Mouse (Mus musculus): ENCODE results near the gene Nudt8. TPM values are rescaled to one million over a fixed set of nuclear protein-coding genes. Genes with fewer than 3 reads are reported as not detected.
"Not testable (repeated sequence)": the region's sequence is repeated elsewhere in the genome, so short reads cannot be mapped to it uniquely, and the experiment has no call there.

The Nudt8 gene
- polyA plus RNA-seq, 1 experiment from 2014 or later = 25.8 TPM

DNA sequence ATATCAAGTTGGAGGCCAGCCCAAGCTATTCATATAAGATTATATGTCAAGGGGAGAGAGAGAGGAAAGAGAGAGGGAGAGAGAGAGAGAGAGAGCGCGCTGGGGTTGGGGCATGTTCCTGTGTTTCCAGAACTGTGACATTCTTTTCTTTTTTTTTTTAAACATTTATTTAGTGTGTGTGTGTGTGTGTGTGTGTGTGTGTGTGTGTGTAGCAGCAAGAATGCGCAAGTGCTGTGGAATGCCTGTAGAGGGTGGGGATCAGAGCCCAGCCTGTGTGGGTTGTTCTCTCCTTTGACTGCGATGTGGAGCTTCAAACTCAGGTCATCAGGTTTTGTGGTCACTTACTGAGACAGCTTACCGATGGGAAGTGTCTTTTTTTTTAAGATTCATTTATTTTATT is 40.2 kb upstream of the Nudt8 start:
- Histone ChIP-seq H3K4me3 (ENCODE audit: low read depth, low read length) (no peak overlapping the region), H3K9ac (ENCODE audit: low read depth, low read length) (no peak overlapping the region), H3K4me2 (ENCODE audit: low read depth, low read length) (no peak overlapping the region), H3K36me3 (ENCODE audit: control insufficient read depth, insufficient read depth, low read length) (no peaks in the 10 kb centered on the region), H3K27ac (replicated peaks; ENCODE audit: low read depth, low read length) (no peak overlapping the region), H3K4me1 (ENCODE audit: control insufficient read depth, insufficient read depth, low read length) (no peaks in the 10 kb centered on the region), H3K27me3 (replicated peaks; ENCODE audit: control insufficient read depth, insufficient read depth, low read length) (no peaks in the 10 kb centered on the region), H3K9me3 (ENCODE audit: control insufficient read depth, low read length) (no peaks in the 10 kb centered on the region)
- ATAC-seq (ENCODE audit: low read depth) = no peak
- WGBS = 67% methylated on average over 5 of the region's 5 CpGs
- no peak for DNase-seq (ENCODE audit: low spot score)

DNA sequence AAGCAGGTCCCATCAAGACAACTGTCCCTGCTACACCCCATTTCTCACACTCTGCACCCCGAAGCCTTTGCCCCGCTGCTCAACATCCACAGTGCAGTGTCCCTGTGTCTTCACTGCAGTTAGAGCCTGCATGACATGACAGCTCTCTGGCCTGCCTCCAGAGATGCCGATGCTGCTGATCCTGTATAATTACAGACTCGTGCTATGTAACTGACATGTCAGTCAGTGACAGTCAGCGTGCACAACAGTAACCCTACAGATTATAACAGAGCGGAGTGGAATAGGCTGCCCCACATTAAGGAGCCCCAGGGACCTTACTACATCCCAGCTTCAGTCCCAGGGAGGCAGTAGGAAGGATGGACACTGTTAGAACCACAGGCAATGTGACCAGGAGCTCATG is 38.6 kb upstream of the Nudt8 start:
- 60% methylated on average over 5 of the region's 6 CpGs for WGBS
- H3K4me3 ChIP-seq (ENCODE audit: low read depth, low read length); H3K9me3 ChIP-seq (ENCODE audit: control insufficient read depth, low read length); H3K27ac ChIP-seq (replicated peaks; ENCODE audit: low read depth, low read length); DNase-seq (ENCODE audit: low spot score); H3K9ac ChIP-seq (ENCODE audit: low read depth, low read length); H3K27me3 ChIP-seq (replicated peaks; ENCODE audit: control insufficient read depth, insufficient read depth, low read length); H3K36me3 ChIP-seq (ENCODE audit: control insufficient read depth, insufficient read depth, low read length); ATAC-seq (ENCODE audit: low read depth); H3K4me2 ChIP-seq (ENCODE audit: low read depth, low read length); H3K4me1 ChIP-seq (ENCODE audit: control insufficient read depth, insufficient read depth, low read length): not testable (repeated sequence)

DNA sequence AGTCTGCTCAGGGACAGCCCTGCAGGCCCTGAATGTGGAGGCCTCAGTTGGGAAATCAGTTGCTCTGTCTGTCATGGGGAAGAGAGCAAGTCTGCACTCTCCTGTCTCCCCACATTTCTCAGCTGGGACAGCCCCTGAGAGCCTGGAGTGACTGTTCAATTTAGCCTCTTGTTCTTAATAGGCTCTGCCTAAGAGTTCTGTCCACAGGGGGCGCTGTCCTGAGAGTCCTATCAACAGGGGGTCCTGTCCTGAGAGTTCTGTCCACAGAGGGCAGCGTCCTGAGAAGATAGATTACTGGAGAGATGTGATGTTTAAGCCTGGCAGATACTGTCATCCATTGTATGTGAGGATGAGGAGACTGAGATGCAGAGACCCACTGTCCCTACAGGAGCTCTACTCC is 37.9 kb upstream of the Nudt8 start:
- no peak overlapping the region for H3K27ac ChIP-seq (replicated peaks; ENCODE audit: low read depth, low read length)
- no peak overlapping the region for H3K9ac ChIP-seq (ENCODE audit: low read depth, low read length)
- no peak overlapping the region for H3K4me3 ChIP-seq (ENCODE audit: low read depth, low read length)
- DNase-seq (ENCODE audit: low spot score) (no peak), ATAC-seq (ENCODE audit: low read depth) (no peak)
- H3K4me1 ChIP-seq (ENCODE audit: control insufficient read depth, insufficient read depth, low read length) = no peaks in the 10 kb centered on the region
- H3K4me2 ChIP-seq (ENCODE audit: low read depth, low read length) = no peak overlapping the region
- WGBS = 7% methylated on average over 2 of the region's 2 CpGs
- no peaks in the 10 kb centered on the region for H3K9me3 ChIP-seq (ENCODE audit: control insufficient read depth, low read length)
- H3K27me3 ChIP-seq (replicated peaks; ENCODE audit: control insufficient read depth, insufficient read depth, low read length) = no peaks in the 10 kb centered on the region
- H3K36me3 ChIP-seq (ENCODE audit: control insufficient read depth, insufficient read depth, low read length) = no peaks in the 10 kb centered on the region

DNA sequence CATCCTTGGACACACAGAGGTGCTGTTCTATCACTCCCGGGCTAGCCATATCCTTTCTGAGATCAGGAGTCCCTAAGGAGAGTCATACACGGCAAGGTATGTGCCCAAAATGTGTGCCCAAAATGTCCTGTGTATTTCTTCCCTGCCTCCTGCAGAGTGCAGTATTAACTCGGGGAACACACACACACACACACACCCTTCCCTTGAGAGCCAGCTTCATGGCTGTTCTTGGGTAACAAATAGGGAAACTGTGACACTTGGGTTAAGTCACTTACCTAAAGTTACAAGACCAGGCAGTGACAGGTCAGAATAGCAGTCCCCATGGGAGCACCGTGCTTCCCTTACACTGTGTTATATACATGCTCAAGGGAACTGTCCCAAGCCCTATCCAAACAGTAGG is 36.4 kb upstream of the Nudt8 start:
- H3K4me1 ChIP-seq (ENCODE audit: control insufficient read depth, insufficient read depth, low read length) = no peaks in the 10 kb centered on the region
- H3K9me3 ChIP-seq (ENCODE audit: control insufficient read depth, low read length) = no peaks in the 10 kb centered on the region
- no peaks in the 10 kb centered on the region for H3K27me3 ChIP-seq (replicated peaks; ENCODE audit: control insufficient read depth, insufficient read depth, low read length)
- no peak overlapping the region for H3K27ac ChIP-seq (replicated peaks; ENCODE audit: low read depth, low read length)
- no peak for ATAC-seq (ENCODE audit: low read depth)
- DNase-seq (ENCODE audit: low spot score) = no peak
- 64% methylated on average over 4 of the region's 4 CpGs for WGBS
- H3K9ac ChIP-seq (ENCODE audit: low read depth, low read length) = no peak overlapping the region
- no peaks in the 10 kb centered on the region for H3K36me3 ChIP-seq (ENCODE audit: control insufficient read depth, insufficient read depth, low read length)
- H3K4me2 ChIP-seq (ENCODE audit: low read depth, low read length) = no peak overlapping the region
- H3K4me3 ChIP-seq (ENCODE audit: low read depth, low read length) = no peak overlapping the region

DNA sequence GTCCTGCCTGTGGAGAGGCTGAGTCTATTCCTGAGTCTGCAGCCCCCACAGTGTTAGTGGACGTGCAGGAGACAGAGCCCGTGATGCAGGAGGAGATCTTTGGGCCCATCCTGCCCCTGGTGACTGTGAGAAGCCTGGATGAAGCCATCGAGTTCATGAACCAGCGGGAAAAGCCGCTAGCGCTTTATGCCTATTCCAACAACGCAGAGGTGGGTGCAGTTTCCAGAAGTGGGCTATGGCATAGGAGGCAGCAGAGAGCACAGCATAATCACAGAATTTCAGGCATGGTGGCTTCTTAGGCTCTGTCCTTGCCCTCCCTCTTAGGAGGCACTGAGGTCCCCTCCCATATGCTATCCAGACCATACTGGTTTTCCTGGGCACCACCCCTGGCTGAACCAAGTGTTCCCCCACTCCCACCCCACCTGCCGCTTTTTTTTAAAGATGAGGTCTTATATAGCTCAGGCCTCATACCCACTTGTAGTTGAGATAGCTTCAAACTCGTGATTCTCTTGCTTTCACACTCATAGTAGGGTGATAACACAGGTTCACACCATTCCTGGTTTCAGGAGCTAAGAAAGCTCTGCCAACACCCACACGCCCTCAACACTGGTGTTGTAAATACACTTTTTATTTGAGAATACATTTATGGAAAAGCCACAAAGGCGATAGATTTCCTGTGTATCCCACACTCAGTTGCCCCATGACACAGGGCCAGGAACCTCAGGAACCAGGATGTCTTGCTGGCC is 33.9 kb upstream of the Nudt8 start:
- H3K9me3 ChIP-seq (ENCODE audit: control insufficient read depth, low read length) = no peaks in the 10 kb centered on the region
- H3K27ac ChIP-seq (replicated peaks; ENCODE audit: low read depth, low read length) = no peak overlapping the region
- DNase-seq (ENCODE audit: low spot score) (no peak), ATAC-seq (ENCODE audit: low read depth) (no peak)
- no peak overlapping the region for H3K4me2 ChIP-seq (ENCODE audit: low read depth, low read length)
- H3K4me1 ChIP-seq (ENCODE audit: control insufficient read depth, insufficient read depth, low read length) = no peaks in the 10 kb centered on the region
- H3K36me3 ChIP-seq (ENCODE audit: control insufficient read depth, insufficient read depth, low read length) = no peaks in the 10 kb centered on the region
- H3K9ac ChIP-seq (ENCODE audit: low read depth, low read length) = no peak overlapping the region
- WGBS = 73% methylated on average over 11 of the region's 11 CpGs
- no peaks in the 10 kb centered on the region for H3K27me3 ChIP-seq (replicated peaks; ENCODE audit: control insufficient read depth, insufficient read depth, low read length)
- no peak overlapping the region for H3K4me3 ChIP-seq (ENCODE audit: low read depth, low read length)

DNA sequence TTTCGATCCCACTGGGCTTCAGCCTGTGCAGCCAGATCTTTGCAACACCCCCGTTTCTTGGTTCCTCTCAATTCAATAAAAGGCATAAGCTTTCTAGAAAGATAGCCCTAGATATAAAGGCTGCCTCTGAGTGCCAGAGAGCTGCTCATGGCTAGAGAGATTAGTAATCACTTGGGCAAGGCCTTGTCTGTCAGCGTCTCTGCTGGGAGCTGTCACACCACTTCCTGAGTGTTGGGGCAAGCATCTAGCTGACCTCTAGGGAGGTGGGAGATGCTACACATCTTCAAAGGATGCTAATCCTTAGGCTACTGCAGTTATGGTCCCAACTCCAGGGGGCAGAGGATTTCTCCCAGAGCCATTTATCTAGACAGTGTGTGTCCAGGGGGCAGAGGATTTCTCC is 33.1 kb upstream of the Nudt8 start:
- no peaks in the 10 kb centered on the region for H3K4me1 ChIP-seq (ENCODE audit: control insufficient read depth, insufficient read depth, low read length)
- no peak overlapping the region for H3K27ac ChIP-seq (replicated peaks; ENCODE audit: low read depth, low read length)
- H3K9ac ChIP-seq (ENCODE audit: low read depth, low read length) = no peak overlapping the region
- H3K36me3 ChIP-seq (ENCODE audit: control insufficient read depth, insufficient read depth, low read length) = no peaks in the 10 kb centered on the region
- no peak overlapping the region for H3K4me3 ChIP-seq (ENCODE audit: low read depth, low read length)
- no peak for ATAC-seq (ENCODE audit: low read depth)
- H3K4me2 ChIP-seq (ENCODE audit: low read depth, low read length) = no peak overlapping the region
- no peaks in the 10 kb centered on the region for H3K27me3 ChIP-seq (replicated peaks; ENCODE audit: control insufficient read depth, insufficient read depth, low read length)
- DNase-seq (ENCODE audit: low spot score) = no peak
- H3K9me3 ChIP-seq (ENCODE audit: control insufficient read depth, low read length) = no peaks in the 10 kb centered on the region
- 48% methylated on average over 3 of the region's 3 CpGs for WGBS

DNA sequence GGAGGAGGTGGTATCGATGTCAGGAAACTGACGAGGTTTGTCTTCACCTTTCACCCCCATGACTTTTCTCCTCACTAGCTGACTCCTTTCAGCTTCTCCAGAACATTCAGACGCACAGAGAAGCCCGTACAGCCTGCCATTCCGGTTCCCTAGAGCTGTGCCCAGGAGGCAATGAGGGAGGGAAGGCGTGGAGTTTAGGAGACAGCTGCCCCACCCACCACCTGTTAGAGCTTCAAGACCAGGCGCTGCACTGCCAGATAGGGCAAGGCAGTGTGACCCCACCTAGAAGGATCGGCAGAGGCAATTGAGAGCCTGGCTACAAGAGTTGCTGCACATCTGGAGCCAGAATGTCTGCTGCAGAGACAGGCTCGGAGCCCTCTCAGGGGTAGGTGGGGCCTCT is 28.2 kb upstream of the Nudt8 start, which contains the start of gene Aldh3b2:
Gene Aldh3b2 (plus strand): TSS at position 100 of the 400 bp plus-strand sequence.
- no peak within 1 kb of the TSS for H3K4me3 ChIP-seq (ENCODE audit: low read depth, low read length)
- H3K9me3 ChIP-seq (ENCODE audit: control insufficient read depth, low read length) = no peaks in the 10 kb centered on the region
- WGBS = 16% methylated on average over 9 of the region's 9 CpGs
- no peak within 1 kb of the TSS; the same call in 1 of the 2 replicates for H3K9ac ChIP-seq (ENCODE audit: low read depth, low read length)
- H3K4me1 ChIP-seq (ENCODE audit: control insufficient read depth, insufficient read depth, low read length) = no peaks in the 10 kb centered on the region; the same call in 1 of the 2 replicates
- ATAC-seq (ENCODE audit: low read depth) = peak; percentile 75
- DNase-seq (ENCODE audit: low spot score) = peak; percentile 87
- 0 out of 2 replicates have a peak within 1 kb of the TSS, but pooled peaks have one; percentile 21 for H3K27ac ChIP-seq (replicated peaks; ENCODE audit: low read depth, low read length)
- H3K36me3 ChIP-seq (ENCODE audit: control insufficient read depth, insufficient read depth, low read length) = no peaks in the 10 kb centered on the region
- H3K27me3 ChIP-seq (replicated peaks; ENCODE audit: control insufficient read depth, insufficient read depth, low read length) = no peaks in the 10 kb centered on the region
- no peak within 1 kb of the TSS for H3K4me2 ChIP-seq (ENCODE audit: low read depth, low read length)

DNA sequence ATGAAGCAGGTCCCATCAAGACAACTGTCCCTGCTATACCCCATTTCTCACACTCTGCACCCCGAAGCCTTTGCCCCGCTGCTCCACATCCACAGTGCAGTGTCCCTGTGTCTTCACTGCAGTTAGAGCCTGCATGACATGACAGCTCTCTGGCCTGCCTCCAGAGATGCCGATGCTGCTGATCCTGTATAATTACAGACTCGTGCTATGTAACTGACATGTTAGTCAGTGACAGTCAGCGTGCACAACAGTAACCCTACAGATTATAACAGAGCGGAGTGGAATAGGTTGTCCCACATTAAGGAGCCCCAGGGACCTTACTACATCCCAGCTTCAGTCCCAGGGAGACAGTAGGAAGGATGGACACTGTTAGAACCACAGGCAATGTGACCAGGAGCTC is 25.8 kb upstream of the Nudt8 start:
- not testable (repeated sequence) for ATAC-seq (ENCODE audit: low read depth); H3K9ac ChIP-seq (ENCODE audit: low read depth, low read length); H3K27ac ChIP-seq (replicated peaks; ENCODE audit: low read depth, low read length); H3K4me2 ChIP-seq (ENCODE audit: low read depth, low read length); H3K27me3 ChIP-seq (replicated peaks; ENCODE audit: control insufficient read depth, insufficient read depth, low read length); H3K4me1 ChIP-seq (ENCODE audit: control insufficient read depth, insufficient read depth, low read length); DNase-seq (ENCODE audit: low spot score); H3K36me3 ChIP-seq (ENCODE audit: control insufficient read depth, insufficient read depth, low read length); H3K9me3 ChIP-seq (ENCODE audit: control insufficient read depth, low read length); H3K4me3 ChIP-seq (ENCODE audit: low read depth, low read length)
- WGBS = 73% methylated on average over 6 of the region's 6 CpGs

DNA sequence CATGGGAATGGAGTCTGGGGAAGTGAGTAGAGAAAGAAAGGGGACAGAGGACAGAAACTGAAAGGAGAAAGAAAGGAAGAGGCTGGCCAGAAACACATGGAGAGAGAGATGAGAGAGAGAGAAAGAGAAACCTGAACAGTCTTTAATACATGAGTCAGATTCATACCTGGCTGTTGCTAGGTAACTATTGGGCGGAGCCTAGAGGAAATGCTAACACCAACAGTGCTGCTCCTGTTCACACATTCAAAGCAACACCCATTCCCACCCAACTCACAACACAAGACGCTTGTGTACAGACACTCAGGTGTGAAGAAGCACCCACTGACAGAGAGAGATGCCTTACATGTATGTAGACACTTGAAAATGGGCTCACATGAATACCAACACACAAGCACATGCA is 24.5 kb upstream of the Nudt8 start:
- no peak for ATAC-seq (ENCODE audit: low read depth)
- H3K4me2 ChIP-seq (ENCODE audit: low read depth, low read length) = no peak overlapping the region
- 85% methylated on average over 2 of the region's 2 CpGs for WGBS

More for the DNA sequence above, 24.5 kb upstream of the Nudt8 start:
- no peak for DNase-seq (ENCODE audit: low spot score)
- no peaks in the 10 kb centered on the region for H3K9me3 ChIP-seq (ENCODE audit: control insufficient read depth, low read length)
- no peak overlapping the region for H3K9ac ChIP-seq (ENCODE audit: low read depth, low read length)
- H3K27me3 ChIP-seq (replicated peaks; ENCODE audit: control insufficient read depth, insufficient read depth, low read length) = no peaks in the 10 kb centered on the region
- no peaks in the 10 kb centered on the region; the same call in 1 of the 2 replicates for H3K4me1 ChIP-seq (ENCODE audit: control insufficient read depth, insufficient read depth, low read length)
- H3K27ac ChIP-seq (replicated peaks; ENCODE audit: low read depth, low read length) = no peak overlapping the region
- no peak overlapping the region for H3K4me3 ChIP-seq (ENCODE audit: low read depth, low read length)
- no peaks in the 10 kb centered on the region for H3K36me3 ChIP-seq (ENCODE audit: control insufficient read depth, insufficient read depth, low read length)

All from embryonic facial prominence, embryonic 14.5 days (tissue).